Mouse (Mus musculus) limb, embryonic 14.5 days (tissue): ENCODE measurements at regions not wholly inside any gene's neighbourhood (a gene's known extent, or its start where the extent isn't known, plus 50 kb on each side); places are given as distances from the start of the nearest gene placed in this dataset.

Experiments used
- ATAC-seq: fragments of 200-750 bp; cut with Nextera tagmentation; 2 replicates; pipeline ENCODE4 v1.8.0; 2017; ENCODE audit warnings: low read depth, moderate number of reproducible peaks, moderate TSS enrichment; ENCODE audit not compliant: low FRiP score
- DNase-seq: peaks from one replicate; pipeline ENCODE4 v3.0.0-alpha.2; 2015; ENCODE audit warnings: low spot score
- H3K27ac ChIP-seq: fragments of 300-500 bp; sonication (generic); replicated peaks from 2 replicates; pipeline ENCODE4 v1.5.1; 2014; ENCODE audit warnings: low read depth, mild to moderate bottlenecking, low read length, moderate library complexity, mixed read lengths
- H3K27me3 ChIP-seq: fragments of 300-500 bp; sonication (generic); 2 replicates; pipeline ENCODE4 v1.6.1; 2014; ENCODE audit warnings: low read length, mixed read lengths; ENCODE audit not compliant: control insufficient read depth, insufficient read depth
- H3K36me3 ChIP-seq: fragments of 300-500 bp; sonication (generic); 2 replicates; pipeline ENCODE4 v1.6.1; 2014; ENCODE audit warnings: mild to moderate bottlenecking, low read length, moderate library complexity, mixed read lengths; ENCODE audit not compliant: control insufficient read depth, insufficient read depth
- H3K4me1 ChIP-seq: fragments of 300-500 bp; sonication (generic); 2 replicates; pipeline ENCODE4 v1.6.1; 2014; ENCODE audit warnings: antibody characterized with exemption, low read length, mixed read lengths; ENCODE audit not compliant: control insufficient read depth, insufficient read depth
- H3K4me2 ChIP-seq: fragments of 300-500 bp; sonication (generic); replicated peaks from 2 replicates; pipeline ENCODE4 v1.6.1; 2014; ENCODE audit warnings: low read depth, mild to moderate bottlenecking, low read length, moderate library complexity; ENCODE audit not compliant: severe bottlenecking
- H3K4me3 ChIP-seq: fragments of 300-500 bp; sonication (generic); replicated peaks from 2 replicates; pipeline ENCODE4 v1.5.1; 2014; ENCODE audit warnings: low read length
- H3K9ac ChIP-seq: fragments of 300-500 bp; sonication (generic); 2 replicates; pipeline ENCODE4 v1.6.1; 2014; ENCODE audit warnings: mild to moderate bottlenecking, low read depth, low read length, moderate library complexity; ENCODE audit not compliant: severe bottlenecking
- H3K9me3 ChIP-seq: fragments of 300-500 bp; sonication (generic); 2 replicates; pipeline ENCODE4 v1.6.1; 2016; ENCODE audit warnings: low read length; ENCODE audit not compliant: control insufficient read depth
- POLR2A ChIP-seq: fragments of 200-500 bp; IDR thresholded peaks from 2 replicates; pipeline ENCODE4 v1.8.0; 2012; ENCODE audit warnings: inconsistent platforms, mild to moderate bottlenecking, moderate library complexity, borderline replicate concordance; ENCODE audit not compliant: insufficient read depth, insufficient read length; ENCODE audit errors: extremely low read depth
- WGBS: fragments of 180-500 bp; shearing (Covaris S2); extraction: QIAGEN DNeasy Blood & Tissue Kit; methylation state at CpG from one replicate; pipeline ENCODE4 v1.1.7; 2014; 5-methylcytosine and 5-hydroxymethylcytosine counted together

- DNase-seq: no peak
- no peaks in the 10 kb centered on the region for H3K36me3 ChIP-seq
- H3K9ac ChIP-seq: no peak overlapping the region
- TF ChIP-seq POLR2A: no peak
- no peak for ATAC-seq
- H3K27me3 ChIP-seq: no peaks in the 10 kb centered on the region
- no peaks in the 10 kb centered on the region for H3K4me1 ChIP-seq
- no peak overlapping the region for H3K27ac ChIP-seq
- WGBS: 81% methylated on average over 3 of the region's 3 CpGs
- H3K9me3 ChIP-seq: no peaks in the 10 kb centered on the region
- H3K4me3 ChIP-seq: no peak overlapping the region
- no peak overlapping the region for H3K4me2 ChIP-seq
Measured at GRCm38 (mm10) chr8:101781942-101782341, 1003.5 kb downstream of the Cdh11 start.

- no peak overlapping the region for H3K27ac ChIP-seq
- no peaks in the 10 kb centered on the region for H3K4me1 ChIP-seq
- ATAC-seq (peak; percentile 81), DNase-seq (peak; percentile 53)
- H3K9ac ChIP-seq: no peak overlapping the region
- no peak overlapping the region for H3K4me3 ChIP-seq
- TF ChIP-seq POLR2A: no peak
- no peaks in the 10 kb centered on the region for H3K27me3 ChIP-seq
- no peak overlapping the region for H3K4me2 ChIP-seq
- H3K9me3 ChIP-seq: no peaks in the 10 kb centered on the region
- H3K36me3 ChIP-seq: no peaks in the 10 kb centered on the region
Measured at GRCm38 (mm10) chr8:101779966-101780365, 1005.5 kb downstream of the Cdh11 start.

- 63% methylated on average over 2 of the region's 2 CpGs for WGBS
- Histone ChIP-seq H3K4me1 (peaks cover 4% of the 10 kb centered on the region; the same call in 1 of the 2 replicates), H3K4me2 (no peak overlapping the region), H3K36me3 (no peaks in the 10 kb centered on the region), H3K27ac (no peak overlapping the region), H3K9ac (no peak overlapping the region), H3K9me3 (no peaks in the 10 kb centered on the region), H3K4me3 (no peak overlapping the region), H3K27me3 (no peaks in the 10 kb centered on the region)
- DNase-seq (no peak), ATAC-seq (no peak)
- no peak for TF ChIP-seq POLR2A
Measured at GRCm38 (mm10) chr8:101767588-101767987, 1017.9 kb downstream of the Cdh11 start.
